Mouse (Mus musculus) lung, postnatal 0 days (tissue): Measurements from ENCODE around the gene Syt14. TPM values are rescaled to one million over a fixed set of nuclear protein-coding genes. Genes with fewer than 3 reads are reported as not detected.

ENCODE experiments used
- ATAC-seq: fragments of 200-750 bp; cut with Nextera tagmentation; 2 replicates; pipeline ENCODE4 v1.8.0; 2017; ENCODE audit warnings: moderate library complexity
- DNase-seq: peaks from one replicate; pipeline ENCODE4 v3.0.0-alpha.2; 2016; ENCODE audit warnings: low spot score
- H3K27ac ChIP-seq: fragments of 300-500 bp; sonication (generic); 2 replicates; pipeline ENCODE4 v1.5.1; 2014; ENCODE audit warnings: antibody characterized with exemption, mild to moderate bottlenecking, low read length, mixed read lengths
- H3K27me3 ChIP-seq: fragments of 300-500 bp; sonication (generic); replicated peaks from 2 replicates; pipeline ENCODE4 v1.6.1; 2014; ENCODE audit warnings: low read length, mixed read lengths; ENCODE audit not compliant: insufficient read depth
- H3K36me3 ChIP-seq: fragments of 300-500 bp; sonication (generic); 2 replicates; pipeline ENCODE4 v1.6.1; 2014; ENCODE audit warnings: low read length, mixed read lengths; ENCODE audit not compliant: insufficient read depth
- H3K4me1 ChIP-seq: fragments of 300-500 bp; sonication (generic); 2 replicates; pipeline ENCODE4 v1.6.1; 2014; ENCODE audit warnings: antibody characterized with exemption, low read depth, low read length, mixed read lengths; ENCODE audit not compliant: insufficient read depth
- H3K4me2 ChIP-seq: fragments of 300-500 bp; sonication (generic); replicated peaks from 2 replicates; pipeline ENCODE4 v1.6.1; 2014; ENCODE audit warnings: low read depth, mild to moderate bottlenecking, low read length, moderate library complexity, mixed read lengths
- H3K4me3 ChIP-seq: fragments of 300-500 bp; sonication (generic); 2 replicates; pipeline ENCODE4 v1.5.1; 2014; ENCODE audit warnings: low read depth, low read length
- H3K9ac ChIP-seq: fragments of 300-500 bp; sonication (generic); replicated peaks from 2 replicates; pipeline ENCODE4 v1.6.1; 2014; ENCODE audit warnings: low read depth, mild to moderate bottlenecking
- H3K9me3 ChIP-seq: fragments of 300-500 bp; sonication (generic); 2 replicates; pipeline ENCODE4 v1.6.1; 2016; ENCODE audit warnings: low read length, mixed read lengths
- CTCF ChIP-seq: IDR thresholded peaks from 2 replicates; pipeline ENCODE4 v1.5.1; 2016; ENCODE audit warnings: antibody characterized with exemption, mild to moderate bottlenecking
- EP300 ChIP-seq: IDR thresholded peaks from 2 replicates; pipeline ENCODE4 v1.6.1; 2016; ENCODE audit warnings: antibody characterized with exemption, mild to moderate bottlenecking, control low read depth
- WGBS: fragments of 180-500 bp; shearing (Covaris S2); extraction: QIAGEN DNeasy Blood & Tissue Kit; methylation state at CpG from one replicate; pipeline ENCODE4 v1.1.7; 2014; 5-methylcytosine and 5-hydroxymethylcytosine counted together
- polyA plus RNA-seq: library from polyadenylated mRNA; unstranded; fragments of >200 nt; fragmentation: Nextera tagmentation; extraction: Ambion mirVana; gene quantifications from 2 replicates; pipeline ENCODE4 v1.2.1, GENCODE M21; 2015

Syt14 gene
- polyA plus RNA-seq, 1 experiment from 2014 or later, result 0.18 TPM

- WGBS, result 93% methylated on average over 2 of the region's 2 CpGs
- no peak overlapping the region for H3K9ac ChIP-seq
- DNase-seq (no peak), ATAC-seq (no peak)
- TF ChIP-seq CTCF, result no peak
- no peak for TF ChIP-seq EP300
- no peaks in the 10 kb centered on the region for H3K9me3 ChIP-seq
- H3K4me3 ChIP-seq, result no peak overlapping the region
- no peaks in the 10 kb centered on the region for H3K4me1 ChIP-seq
- H3K4me2 ChIP-seq, result no peak overlapping the region
- H3K36me3 ChIP-seq, result no peaks in the 10 kb centered on the region
- no peaks in the 10 kb centered on the region for H3K27me3 ChIP-seq
- no peak overlapping the region for H3K27ac ChIP-seq
Measured at GRCm38 (mm10) chr1:193012351-193012750, 23.2 kb downstream of the Syt14 start.

DNA sequence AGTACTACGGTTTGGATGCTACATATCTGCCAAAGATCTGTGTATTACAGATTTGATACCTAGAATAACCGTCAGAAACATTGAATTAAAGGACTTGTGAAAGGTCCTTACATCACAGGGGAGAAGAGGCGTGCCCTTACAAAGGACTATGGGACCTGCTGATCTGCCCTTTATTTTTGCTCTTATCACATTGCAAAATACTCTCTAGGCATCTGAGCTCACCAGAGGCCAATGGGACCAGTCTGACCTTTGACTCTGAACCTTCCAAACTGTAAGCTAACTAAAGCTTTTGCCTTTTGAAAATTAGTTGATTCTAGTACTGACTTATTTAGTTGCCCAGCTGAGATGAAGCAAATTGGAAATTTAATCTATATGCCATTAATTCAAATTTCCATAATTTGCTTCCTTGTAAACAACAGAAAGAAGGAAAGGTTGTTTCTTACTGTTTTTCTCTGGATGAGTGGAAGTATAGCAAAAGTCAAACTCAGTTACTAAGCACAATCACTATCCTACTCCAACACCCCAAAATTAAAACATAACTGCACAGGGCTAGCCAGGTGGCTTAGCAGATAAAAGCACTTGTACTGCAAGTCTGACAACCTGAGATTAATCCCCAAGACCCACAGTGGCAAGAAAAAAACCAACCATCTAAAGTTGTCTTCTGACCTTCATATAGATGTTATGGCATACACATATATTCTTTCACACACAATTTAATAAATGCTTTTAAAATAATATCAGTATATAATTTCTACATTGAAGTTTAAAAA, 24.4 kb downstream of the Syt14 start:
- H3K27me3 ChIP-seq, result no peaks in the 10 kb centered on the region
- ATAC-seq (no peak), DNase-seq (no peak)
- H3K4me1 ChIP-seq, result no peaks in the 10 kb centered on the region
- H3K9ac ChIP-seq, result no peak overlapping the region
- no peak overlapping the region for H3K4me3 ChIP-seq
- 88% methylated on average over 3 of the region's 3 CpGs for WGBS
- TF ChIP-seq CTCF (no peak), EP300 (no peak)
- no peak overlapping the region for H3K4me2 ChIP-seq
- H3K9me3 ChIP-seq, result no peaks in the 10 kb centered on the region
- H3K36me3 ChIP-seq, result no peaks in the 10 kb centered on the region
- H3K27ac ChIP-seq, result no peak overlapping the region

GRCm38 (mm10) chr1:193004581-193004980, 31.0 kb downstream of the Syt14 start:
- Histone ChIP-seq H3K4me1 (no peaks in the 10 kb centered on the region), H3K9ac (no peak overlapping the region), H3K9me3 (no peaks in the 10 kb centered on the region), H3K27me3 (no peaks in the 10 kb centered on the region), H3K4me3 (no peak overlapping the region), H3K27ac (no peak overlapping the region), H3K4me2 (no peak overlapping the region), H3K36me3 (no peaks in the 10 kb centered on the region)
- DNase-seq (peak; percentile 8), ATAC-seq (no peak)
- 50% methylated on average over 1 of the region's 1 CpGs for WGBS
- TF ChIP-seq CTCF, result no peak
- TF ChIP-seq EP300, result no peak

GRCm38 (mm10) chr1:193003953-193004352, 31.6 kb downstream of the Syt14 start:
- Histone ChIP-seq H3K9ac (no peak overlapping the region), H3K36me3 (no peaks in the 10 kb centered on the region), H3K9me3 (no peaks in the 10 kb centered on the region), H3K4me2 (no peak overlapping the region), H3K27ac (no peak overlapping the region), H3K4me1 (no peaks in the 10 kb centered on the region), H3K27me3 (no peaks in the 10 kb centered on the region), H3K4me3 (no peak overlapping the region)
- TF ChIP-seq CTCF (no peak), EP300 (no peak)
- WGBS, result 94% methylated on average over 2 of the region's 2 CpGs
- ATAC-seq, result no peak
- no peak for DNase-seq

DNA sequence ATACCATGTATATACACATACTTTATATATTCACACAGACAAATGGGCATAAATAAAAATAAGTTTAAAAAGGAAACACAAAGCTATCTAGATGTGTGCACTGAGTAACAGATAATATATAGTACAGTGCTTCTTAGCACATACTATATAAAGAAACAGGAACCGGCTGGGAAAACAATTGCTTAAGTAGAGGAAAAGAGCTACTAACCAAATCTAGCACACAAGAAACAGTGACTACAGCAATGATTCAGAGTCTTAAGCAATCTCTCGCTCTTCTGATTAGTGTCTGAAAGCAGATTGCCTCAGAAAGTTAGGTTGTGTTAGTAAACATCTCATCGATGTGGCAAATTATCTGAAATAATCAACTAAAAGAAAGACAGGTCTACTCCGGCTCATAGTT, 33.3 kb downstream of the Syt14 start:
- no peak overlapping the region for H3K4me2 ChIP-seq
- WGBS, result 71% methylated on average over 4 of the region's 4 CpGs
- ATAC-seq (no peak), DNase-seq (peak; percentile 16)
- no peaks in the 10 kb centered on the region for H3K9me3 ChIP-seq
- H3K27me3 ChIP-seq, result no peaks in the 10 kb centered on the region
- no peak overlapping the region for H3K9ac ChIP-seq
- no peaks in the 10 kb centered on the region for H3K36me3 ChIP-seq
- no peak overlapping the region for H3K27ac ChIP-seq
- no peak overlapping the region for H3K4me3 ChIP-seq
- H3K4me1 ChIP-seq, result no peaks in the 10 kb centered on the region
- no peak for TF ChIP-seq CTCF
- TF ChIP-seq EP300, result no peak

GRCm38 (mm10) chr1:193001587-193001986, 34.0 kb downstream of the Syt14 start:
- no peak; the same call in 1 of the 2 replicates for ATAC-seq
- no peak for TF ChIP-seq CTCF
- no peak for TF ChIP-seq EP300
- Histone ChIP-seq H3K4me2 (no peak overlapping the region), H3K36me3 (no peaks in the 10 kb centered on the region), H3K9ac (no peak overlapping the region), H3K27me3 (no peaks in the 10 kb centered on the region), H3K4me1 (no peaks in the 10 kb centered on the region), H3K9me3 (no peaks in the 10 kb centered on the region), H3K27ac (no peak overlapping the region), H3K4me3 (no peak overlapping the region)
- WGBS, result 73% methylated on average over 2 of the region's 2 CpGs
- no peak for DNase-seq

- H3K27me3 ChIP-seq, result no peaks in the 10 kb centered on the region
- no peaks in the 10 kb centered on the region for H3K36me3 ChIP-seq
- H3K4me3 ChIP-seq, result no peak overlapping the region
- H3K9me3 ChIP-seq, result no peaks in the 10 kb centered on the region
- TF ChIP-seq CTCF (peak; percentile 66), EP300 (no peak)
- H3K4me1 ChIP-seq, result no peaks in the 10 kb centered on the region
- H3K9ac ChIP-seq, result no peak overlapping the region
- no peak overlapping the region for H3K4me2 ChIP-seq
- DNase-seq (peak; percentile 61), ATAC-seq (no peak)
- H3K27ac ChIP-seq, result no peak overlapping the region
Measured at GRCm38 (mm10) chr1:193000908-193001307, 34.7 kb downstream of the Syt14 start.
